In the genomic region with DNA sequence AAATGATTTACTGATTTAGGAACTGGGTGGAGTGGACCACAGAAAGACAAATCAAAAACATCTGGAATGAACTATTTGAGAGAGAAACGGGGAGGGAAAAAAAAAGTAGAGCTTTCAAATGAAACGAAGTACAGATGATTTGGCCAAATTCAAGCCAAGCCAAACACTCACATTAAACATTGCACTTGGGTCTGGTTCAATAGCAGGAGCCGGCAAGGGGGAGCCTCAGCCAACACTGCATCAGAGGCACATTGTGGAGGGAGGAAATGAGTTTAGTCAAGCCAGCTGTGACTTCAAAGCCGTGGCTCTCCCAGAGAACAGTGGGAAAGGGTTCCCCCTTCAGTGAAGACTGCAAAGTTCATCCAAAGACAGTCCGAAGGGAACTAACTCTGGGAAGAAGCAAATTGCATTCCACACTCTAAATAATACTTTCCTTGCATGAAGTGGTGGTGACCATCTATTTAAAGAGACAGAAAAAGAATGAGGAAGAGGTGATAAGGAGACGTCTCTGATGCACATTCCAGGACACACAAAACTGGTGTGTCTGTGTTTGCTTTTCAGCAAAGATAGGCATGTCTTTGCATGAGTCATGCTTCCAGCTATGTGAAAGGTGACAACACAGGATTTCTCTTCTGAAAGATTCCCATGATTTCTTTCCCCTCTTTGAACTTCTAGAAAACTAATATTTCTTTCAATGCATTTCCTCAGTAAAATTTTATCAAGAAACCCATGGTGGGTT, we compare ENCODE assay signal across 8 mouse cellular contexts.
DNase-seq lines count a peak whose midpoint lies in the region; ATAC-seq and TF ChIP-seq lines count a peak whose summit lies in the region.
"Had no signal": no experiment of that assay in that cellular context is flagged by ENCODE, and none has a peak within 500 bp of the region (broad histone marks: within the 10 kb centered on the region; RNA-seq: fewer than 3 reads in every experiment).

No protein-coding gene starts in this region.

- TF ChIP-seq CTCF in C2C12 (IDR thresholded peaks at IDR 0.05; ENCODE audit: control insufficient read depth, insufficient read depth, insufficient read length) = no peak

- intact Hi-C loops in heart, postnatal 25 days (cut with DNase I) = no loop called here

- H3K79me2 ChIP-seq in C2C12 (ENCODE audit: control insufficient read depth, insufficient read depth) = no peaks in the 10 kb centered on the region

- peak; percentile 74 for ATAC-seq in frontal cortex, adult (ENCODE audit: low TSS enrichment)

- H3ac ChIP-seq in C2C12 (ENCODE audit: control insufficient read depth, insufficient read length, low read depth) = no peak overlapping the region

- no peaks in the 10 kb centered on the region for H3K79me3 ChIP-seq in C2C12 (ENCODE audit: low read depth)

- H3K27me3 ChIP-seq in C2C12 (ENCODE audit: control insufficient read depth, insufficient read depth, insufficient read length) = no peaks in the 10 kb centered on the region
- H3K27me3 ChIP-seq: midbrain, embryonic 12.5 days had no signal

- H3K4me3 ChIP-seq in C2C12 (ENCODE audit: insufficient read depth, poor library complexity, severe bottlenecking) = no peak overlapping the region
- H3K4me3 ChIP-seq: midbrain, embryonic 12.5 days had no signal

- peak; percentile 27 for DNase-seq in ZHBTc4 (ENCODE audit: low read depth, low spot score)
- peak; percentile 51 for DNase-seq in heart, postnatal 25 days (ENCODE audit: low spot score)
- DNase-seq in layer of hippocampus, postnatal 14 days (ENCODE audit: low spot score in 2 of 2) = peak; percentile 9 to 50
- DNase-seq in ovary, postnatal 36 days (ENCODE audit: low spot score) = peak; percentile 27
- peak; percentile 50 for DNase-seq in yolk sac, embryonic 10.5 days (ENCODE audit: low spot score)

- no peaks in the 10 kb centered on the region for H3K36me3 ChIP-seq in C2C12 (ENCODE audit: control insufficient read depth, insufficient read depth)
- H3K36me3 ChIP-seq: midbrain, embryonic 12.5 days had no signal

TF ChIP-seq in C2C12, 6 proteins besides CTCF, POLR2A, EP300 and RAD21:
- TF ChIP-seq FOSL1 (IDR thresholded peaks at IDR 0.05; ENCODE audit: insufficient read depth, low read length, poor library complexity, severe bottlenecking) = peak; percentile 11
- TF ChIP-seq CEBPB (IDR thresholded peaks at IDR 0.05; ENCODE audit: low read depth) = no peak
